Mouse (Mus musculus) heart, embryonic 11.5 days (tissue): ENCODE measurements at regions not wholly inside any gene's neighbourhood (a gene's known extent, or its start where the extent isn't known, plus 50 kb on each side); places are given as distances from the start of the nearest gene placed in this dataset.

ENCODE experiments used
- ATAC-seq: fragments of 200-750 bp; cut with Nextera tagmentation; replicated peaks from 2 replicates; pipeline ENCODE4 v1.8.0; 2017; ENCODE audit warnings: moderate library complexity; ENCODE audit not compliant: insufficient number of reproducible peaks, low FRiP score, low TSS enrichment
- H3K27ac ChIP-seq: fragments of 300-500 bp; sonication (generic); 2 replicates; pipeline ENCODE4 v1.5.1; 2014; ENCODE audit warnings: mild to moderate bottlenecking, low read depth, low read length
- H3K27me3 ChIP-seq: fragments of 300-500 bp; sonication (generic); 2 replicates; pipeline ENCODE4 v1.6.1; 2014; ENCODE audit warnings: mild to moderate bottlenecking, low read length, mixed read lengths; ENCODE audit not compliant: control insufficient read depth, insufficient read depth
- H3K36me3 ChIP-seq: fragments of 300-500 bp; sonication (generic); 2 replicates; pipeline ENCODE4 v1.6.1; 2014; ENCODE audit warnings: mild to moderate bottlenecking, low read length, moderate library complexity, mixed read lengths; ENCODE audit not compliant: control insufficient read depth, insufficient read depth
- H3K4me1 ChIP-seq: fragments of 300-500 bp; sonication (generic); 2 replicates; pipeline ENCODE4 v1.6.1; 2014; ENCODE audit warnings: low read length; ENCODE audit not compliant: control insufficient read depth, insufficient read depth
- H3K4me2 ChIP-seq: fragments of 300-500 bp; sonication (generic); 2 replicates; pipeline ENCODE4 v1.6.1; 2014; ENCODE audit warnings: mild to moderate bottlenecking, moderate library complexity
- H3K4me3 ChIP-seq: fragments of 300-500 bp; sonication (generic); 2 replicates; pipeline ENCODE4 v1.5.1; 2014; ENCODE audit warnings: low read depth, low read length
- H3K9ac ChIP-seq: fragments of 300-500 bp; sonication (generic); 2 replicates; pipeline ENCODE4 v1.6.1; 2014; ENCODE audit warnings: mild to moderate bottlenecking, low read depth, low read length, moderate library complexity
- H3K9me3 ChIP-seq: fragments of 300-500 bp; sonication (generic); replicated peaks from 2 replicates; pipeline ENCODE4 v1.6.1; 2016; ENCODE audit warnings: low read length; ENCODE audit not compliant: control insufficient read depth
- WGBS: fragments of 180-500 bp; shearing (Covaris S2); extraction: QIAGEN DNeasy Blood & Tissue Kit; methylation state at CpG from one replicate; pipeline ENCODE4 v1.1.7; 2014; ENCODE audit not compliant: insufficient replicate concordance; 5-methylcytosine and 5-hydroxymethylcytosine counted together

DNA sequence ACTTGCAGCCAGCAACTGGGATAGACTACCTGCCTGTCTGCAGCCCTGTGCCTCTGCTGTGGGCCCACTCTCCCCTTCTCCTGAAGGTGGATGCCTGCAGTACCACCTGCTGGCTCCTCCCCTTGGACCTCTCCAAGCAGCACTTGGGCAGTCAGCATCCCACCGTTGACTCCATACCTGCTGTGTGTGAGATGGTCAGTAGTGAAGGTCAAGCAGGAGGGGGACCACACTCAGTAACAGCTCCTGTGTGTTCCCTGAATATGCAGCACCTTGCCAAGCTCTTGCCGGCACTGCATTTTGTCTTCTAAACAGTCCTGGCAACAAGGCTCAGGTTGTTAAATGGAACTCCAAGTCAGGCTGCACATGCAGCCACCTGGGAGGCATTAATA, 71.6 kb upstream of the Sesn3 start:
- Histone ChIP-seq H3K4me2 (no peak overlapping the region), H3K27me3 (no peaks in the 10 kb centered on the region), H3K36me3 (no peaks in the 10 kb centered on the region), H3K4me1 (no peaks in the 10 kb centered on the region; the same call in 1 of the 2 replicates), H3K9ac (no peak overlapping the region), H3K4me3 (no peak overlapping the region), H3K9me3 (no peaks in the 10 kb centered on the region), H3K27ac (no peak overlapping the region)
- ATAC-seq, result no peak
- WGBS, result 72% methylated on average over 2 of the region's 2 CpGs

GRCm38 (mm10) chr9:14203768-14204416, 71.0 kb upstream of the Sesn3 start:
- Histone ChIP-seq H3K36me3 (no peaks in the 10 kb centered on the region), H3K4me1 (no peaks in the 10 kb centered on the region; the same call in 1 of the 2 replicates), H3K27me3 (no peaks in the 10 kb centered on the region), H3K9me3 (no peaks in the 10 kb centered on the region), H3K4me2 (no peak overlapping the region), H3K4me3 (no peak overlapping the region), H3K9ac (no peak overlapping the region), H3K27ac (no peak overlapping the region)
- 81% methylated on average over 11 of the region's 11 CpGs for WGBS
- no peak for ATAC-seq

DNA sequence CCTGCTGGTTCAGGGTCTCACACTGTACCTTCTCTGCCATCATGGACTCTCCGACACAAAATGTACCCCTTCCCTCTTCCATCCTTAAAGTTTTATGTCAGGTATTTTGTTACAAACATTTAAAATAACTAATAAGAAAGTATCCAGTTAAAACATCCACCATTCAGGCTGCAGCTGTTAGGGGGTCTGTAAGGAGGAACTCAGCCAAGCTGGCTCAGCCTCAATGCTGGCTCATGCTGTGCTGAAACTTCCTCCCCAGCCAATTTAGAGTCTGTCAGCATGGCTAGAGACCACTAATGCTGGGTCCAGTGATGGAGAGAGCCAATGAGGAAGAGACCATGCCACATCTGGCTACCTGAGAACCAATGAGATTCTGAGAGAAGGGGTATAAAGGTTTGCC, 70.0 kb upstream of the Sesn3 start:
- no peak overlapping the region for H3K27ac ChIP-seq
- no peaks in the 10 kb centered on the region for H3K36me3 ChIP-seq
- no peaks in the 10 kb centered on the region; the same call in 1 of the 2 replicates for H3K4me1 ChIP-seq
- WGBS, result 89% methylated on average over 1 of the region's 1 CpGs
- no peak overlapping the region for H3K4me2 ChIP-seq
- H3K27me3 ChIP-seq, result no peaks in the 10 kb centered on the region
- no peak for ATAC-seq
- no peaks in the 10 kb centered on the region for H3K9me3 ChIP-seq
- no peak overlapping the region for H3K4me3 ChIP-seq
- H3K9ac ChIP-seq, result no peak overlapping the region

DNA sequence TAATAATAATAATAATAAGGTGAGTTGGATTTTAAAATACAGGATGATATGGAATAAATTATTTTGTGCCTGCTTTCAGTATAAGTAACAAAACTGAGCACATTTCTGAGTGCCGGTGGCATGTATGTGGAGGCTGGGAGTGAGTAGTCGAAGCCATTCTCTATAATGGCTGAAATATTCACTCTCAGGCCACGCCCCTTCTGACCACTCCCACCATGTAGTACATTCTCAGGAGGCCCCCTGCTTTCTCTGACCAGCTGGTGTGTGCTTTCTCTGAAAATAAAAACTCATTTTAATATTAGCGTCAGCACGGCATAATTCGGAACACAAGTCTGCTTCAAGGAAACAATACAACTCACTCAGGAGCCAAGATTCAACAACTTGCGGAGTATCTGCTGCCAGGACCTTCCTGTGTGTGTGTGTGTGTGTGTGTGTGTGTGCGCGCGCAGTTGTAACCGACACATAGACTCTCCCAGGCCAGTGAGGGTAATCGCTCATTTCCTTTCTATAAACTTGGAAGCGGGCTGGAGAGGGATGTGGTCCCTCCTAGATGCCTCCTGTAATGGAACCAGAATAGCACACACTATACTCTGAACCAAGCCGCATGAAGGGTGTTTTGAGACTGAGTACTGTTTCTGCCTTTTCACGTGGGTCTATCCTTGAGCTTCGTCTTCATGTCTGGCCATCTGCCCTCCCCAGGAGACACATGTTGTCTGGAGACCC, 67.9 kb upstream of the Sesn3 start:
- Histone ChIP-seq H3K27ac (no peak overlapping the region), H3K4me1 (no peaks in the 10 kb centered on the region), H3K4me2 (no peak overlapping the region), H3K36me3 (no peaks in the 10 kb centered on the region), H3K9me3 (no peaks in the 10 kb centered on the region), H3K9ac (no peak overlapping the region), H3K27me3 (no peaks in the 10 kb centered on the region), H3K4me3 (no peak overlapping the region)
- 86% methylated on average over 16 of the region's 16 CpGs for WGBS
- ATAC-seq, result no peak

DNA sequence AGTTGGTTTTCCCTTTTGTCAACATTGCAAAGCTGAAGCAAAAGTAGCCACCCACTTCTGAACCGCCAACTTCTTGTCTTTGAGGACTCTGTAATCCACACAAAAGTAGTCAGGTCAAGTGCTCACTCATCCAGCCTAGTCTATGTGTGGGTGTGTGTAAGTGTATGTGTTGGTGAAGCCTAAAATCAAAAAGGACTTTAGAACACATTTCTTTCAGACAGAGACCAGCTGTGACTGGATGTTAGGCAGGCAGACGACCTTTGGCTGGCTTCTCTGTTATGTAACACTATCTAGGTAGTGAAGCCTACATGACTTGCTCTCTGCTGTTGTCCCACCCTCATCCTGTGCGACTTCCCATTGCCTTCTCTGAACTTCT, 67.3 kb upstream of the Sesn3 start:
- 58% methylated on average over 3 of the region's 3 CpGs for WGBS

GRCm38 (mm10) chr9:14213283-14213682, 61.6 kb upstream of the Sesn3 start:
- WGBS, result 71% methylated on average over 2 of the region's 2 CpGs
- Histone ChIP-seq H3K27me3 (no peaks in the 10 kb centered on the region), H3K4me2 (no peak overlapping the region), H3K36me3 (no peaks in the 10 kb centered on the region), H3K9me3 (no peaks in the 10 kb centered on the region), H3K9ac (no peak overlapping the region), H3K27ac (no peak overlapping the region), H3K4me3 (no peak overlapping the region), H3K4me1 (no peaks in the 10 kb centered on the region)
- ATAC-seq, result no peak

More for the DNA sequence above, 67.3 kb upstream of the Sesn3 start:
- H3K4me2 ChIP-seq, result no peak overlapping the region
- no peaks in the 10 kb centered on the region for H3K4me1 ChIP-seq
- no peak overlapping the region for H3K27ac ChIP-seq
- H3K4me3 ChIP-seq, result no peak overlapping the region
- ATAC-seq, result no peak
- no peaks in the 10 kb centered on the region for H3K9me3 ChIP-seq
- no peaks in the 10 kb centered on the region for H3K36me3 ChIP-seq
- no peaks in the 10 kb centered on the region for H3K27me3 ChIP-seq
- no peak overlapping the region for H3K9ac ChIP-seq

DNA sequence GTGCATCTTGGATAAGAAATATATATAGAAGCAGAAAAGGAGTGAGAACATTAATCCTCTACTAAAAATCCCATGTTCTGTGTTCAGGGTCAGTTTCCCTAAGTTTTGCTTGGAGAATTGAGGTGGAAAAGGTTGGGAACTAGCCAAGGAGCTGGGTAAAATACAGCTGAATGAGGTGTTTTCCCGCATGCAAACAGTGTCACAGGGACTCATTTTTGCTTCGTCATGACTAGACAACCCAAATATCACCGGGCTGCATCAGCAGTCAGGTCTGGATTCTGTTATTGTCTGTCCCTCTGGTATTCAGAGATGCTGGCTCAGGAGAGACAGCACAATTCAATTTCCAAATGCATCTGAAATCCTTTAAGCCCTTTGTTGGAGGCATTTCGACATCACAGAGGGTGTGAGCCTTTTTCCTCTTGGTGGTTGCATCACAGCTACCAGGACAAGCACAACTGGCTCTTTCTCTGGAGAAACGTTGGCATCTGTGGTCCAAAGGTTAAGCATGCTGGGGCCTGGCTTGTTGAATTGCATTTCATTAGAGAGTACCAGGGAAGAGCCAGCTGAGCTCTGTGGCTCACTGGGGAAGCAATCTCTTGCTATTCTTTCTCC, 59.6 kb upstream of the Sesn3 start:
- no peak for ATAC-seq
- H3K9ac ChIP-seq, result no peak overlapping the region
- H3K4me3 ChIP-seq, result no peak overlapping the region
- H3K36me3 ChIP-seq, result no peaks in the 10 kb centered on the region
- no peaks in the 10 kb centered on the region for H3K27me3 ChIP-seq
- no peak overlapping the region for H3K4me2 ChIP-seq
- no peaks in the 10 kb centered on the region for H3K9me3 ChIP-seq
- H3K4me1 ChIP-seq, result no peaks in the 10 kb centered on the region
- no peak overlapping the region for H3K27ac ChIP-seq
- WGBS, result 56% methylated on average over 5 of the region's 5 CpGs

DNA sequence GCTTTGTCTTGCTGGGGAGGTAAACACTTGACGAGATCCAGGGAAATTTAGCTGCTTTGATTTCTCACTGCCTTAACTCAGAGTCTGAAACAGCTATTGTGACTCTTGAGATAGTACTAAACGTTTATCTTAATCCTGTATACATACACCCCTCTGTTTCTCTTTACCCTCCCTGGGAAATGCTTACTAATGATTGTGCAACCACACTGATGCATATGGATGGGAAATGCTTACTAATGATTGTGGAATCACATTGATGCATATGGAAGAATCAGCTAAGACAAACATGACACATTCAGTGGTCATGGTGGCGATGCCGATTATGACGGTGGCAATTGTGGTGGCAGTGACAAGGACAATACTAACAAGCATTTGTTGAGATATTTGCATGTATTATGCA, 58.9 kb upstream of the Sesn3 start:
- H3K4me3 ChIP-seq, result no peak overlapping the region
- no peak for ATAC-seq
- no peaks in the 10 kb centered on the region for H3K9me3 ChIP-seq
- WGBS, result 71% methylated on average over 5 of the region's 5 CpGs
- H3K4me1 ChIP-seq, result no peaks in the 10 kb centered on the region
- no peak overlapping the region for H3K9ac ChIP-seq
- H3K36me3 ChIP-seq, result no peaks in the 10 kb centered on the region
- H3K27ac ChIP-seq, result no peak overlapping the region
- no peak overlapping the region for H3K4me2 ChIP-seq
- no peaks in the 10 kb centered on the region for H3K27me3 ChIP-seq
